Mouse (Mus musculus) lung, embryonic 16.5 days (tissue): ENCODE results near the gene Mff. TPM values are rescaled to one million over a fixed set of nuclear protein-coding genes. Genes with fewer than 3 reads are reported as not detected.

Experiments
- ATAC-seq: fragments of 200-750 bp; cut with Nextera tagmentation; 2 replicates; pipeline ENCODE4 v1.8.0; 2017; ENCODE audit warnings: low read depth, mild to moderate bottlenecking, moderate library complexity
- H3K27ac ChIP-seq: fragments of 300-500 bp; sonication (generic); 2 replicates; pipeline ENCODE4 v1.5.1; 2014; ENCODE audit warnings: mild to moderate bottlenecking, control low read depth, low read length
- H3K27me3 ChIP-seq: fragments of 300-500 bp; sonication (generic); 2 replicates; pipeline ENCODE4 v1.6.1; 2014; ENCODE audit warnings: low read depth, low read length, mixed read lengths; ENCODE audit not compliant: control insufficient read depth, insufficient read depth
- H3K36me3 ChIP-seq: fragments of 300-500 bp; sonication (generic); 2 replicates; pipeline ENCODE4 v1.6.1; 2014; ENCODE audit warnings: low read length; ENCODE audit not compliant: control insufficient read depth, insufficient read depth
- H3K4me1 ChIP-seq: fragments of 300-500 bp; sonication (generic); replicated peaks from 2 replicates; pipeline ENCODE4 v1.6.1; 2014; ENCODE audit warnings: low read length, mixed read lengths; ENCODE audit not compliant: control insufficient read depth, insufficient read depth
- H3K4me2 ChIP-seq: fragments of 300-500 bp; sonication (generic); 2 replicates; pipeline ENCODE4 v1.6.1; 2014; ENCODE audit warnings: low read depth, low read length, control low read depth
- H3K4me3 ChIP-seq: fragments of 300-500 bp; sonication (generic); 2 replicates; pipeline ENCODE4 v1.5.1; 2014; ENCODE audit warnings: mild to moderate bottlenecking, low read length, control low read depth
- H3K9ac ChIP-seq: fragments of 300-500 bp; sonication (generic); 2 replicates; pipeline ENCODE4 v1.6.1; 2014; ENCODE audit warnings: low read length, control low read depth
- H3K9me3 ChIP-seq: fragments of 300-500 bp; sonication (generic); 2 replicates; pipeline ENCODE4 v1.6.1; 2016; ENCODE audit warnings: low read length; ENCODE audit not compliant: control insufficient read depth
- WGBS: fragments of 180-500 bp; shearing (Covaris S2); extraction: QIAGEN DNeasy Blood & Tissue Kit; methylation state at CpG from one replicate; pipeline ENCODE4 v1.1.7; 2014; 5-methylcytosine and 5-hydroxymethylcytosine counted together
- polyA plus RNA-seq: library from polyadenylated mRNA; unstranded; fragments of >200 nt; fragmentation: Nextera tagmentation; extraction: Ambion mirVana; gene quantifications from 2 replicates; pipeline ENCODE4 v1.2.1, GENCODE M21; 2015

Mff gene
- polyA plus RNA-seq, 1 experiment from 2014 or later = 200 TPM

DNA sequence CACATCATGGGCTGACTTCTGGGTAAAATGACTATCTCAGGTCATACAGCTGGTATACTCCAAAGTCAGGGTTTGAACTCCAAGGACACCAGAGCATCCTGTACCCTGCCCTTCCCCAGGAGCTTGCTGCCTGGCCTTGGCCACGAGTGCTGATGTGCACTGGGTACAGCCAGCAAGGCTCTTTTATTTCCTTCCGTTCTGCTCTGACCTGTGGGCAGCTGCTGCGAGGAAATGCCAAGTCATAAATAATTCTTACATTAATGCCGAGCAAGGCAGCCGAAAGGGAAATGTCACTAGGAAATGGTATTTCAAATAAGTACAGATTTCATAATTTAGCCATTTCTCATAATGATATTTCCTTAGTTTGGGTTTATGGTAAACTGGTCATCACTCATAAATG, 73.6 kb downstream of the Mff start:
- H3K27ac ChIP-seq = no peak overlapping the region
- H3K4me1 ChIP-seq = no peaks in the 10 kb centered on the region
- ATAC-seq = peak; percentile 69
- H3K9ac ChIP-seq = no peak overlapping the region
- no peaks in the 10 kb centered on the region for H3K36me3 ChIP-seq
- no peak overlapping the region for H3K4me2 ChIP-seq
- WGBS = 42% methylated on average over 5 of the region's 5 CpGs
- no peaks in the 10 kb centered on the region for H3K9me3 ChIP-seq
- no peak overlapping the region for H3K4me3 ChIP-seq
- H3K27me3 ChIP-seq = no peaks in the 10 kb centered on the region

DNA sequence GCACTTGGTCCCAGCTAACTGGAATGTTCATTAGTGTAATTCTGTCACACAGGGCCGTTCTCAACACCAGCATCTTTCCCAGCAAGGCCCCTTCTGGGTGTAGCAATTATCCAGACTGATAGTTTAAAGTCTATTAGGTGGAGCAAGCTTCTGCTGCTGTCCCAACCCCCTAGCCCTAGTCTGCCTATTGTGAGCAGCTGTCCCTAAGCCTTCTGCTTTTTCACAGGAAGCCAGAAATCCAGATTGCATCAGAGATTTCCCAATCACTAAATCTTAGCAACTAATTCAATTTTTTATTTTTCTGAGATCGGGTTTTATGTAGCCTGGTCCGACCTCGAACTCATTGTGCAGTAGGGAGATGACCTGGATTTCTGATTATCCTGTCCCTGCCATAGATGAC, 74.2 kb downstream of the Mff start:
- no peaks in the 10 kb centered on the region for H3K27me3 ChIP-seq
- 75% methylated on average over 4 of the region's 4 CpGs for WGBS
- ATAC-seq = no peak

DNA sequence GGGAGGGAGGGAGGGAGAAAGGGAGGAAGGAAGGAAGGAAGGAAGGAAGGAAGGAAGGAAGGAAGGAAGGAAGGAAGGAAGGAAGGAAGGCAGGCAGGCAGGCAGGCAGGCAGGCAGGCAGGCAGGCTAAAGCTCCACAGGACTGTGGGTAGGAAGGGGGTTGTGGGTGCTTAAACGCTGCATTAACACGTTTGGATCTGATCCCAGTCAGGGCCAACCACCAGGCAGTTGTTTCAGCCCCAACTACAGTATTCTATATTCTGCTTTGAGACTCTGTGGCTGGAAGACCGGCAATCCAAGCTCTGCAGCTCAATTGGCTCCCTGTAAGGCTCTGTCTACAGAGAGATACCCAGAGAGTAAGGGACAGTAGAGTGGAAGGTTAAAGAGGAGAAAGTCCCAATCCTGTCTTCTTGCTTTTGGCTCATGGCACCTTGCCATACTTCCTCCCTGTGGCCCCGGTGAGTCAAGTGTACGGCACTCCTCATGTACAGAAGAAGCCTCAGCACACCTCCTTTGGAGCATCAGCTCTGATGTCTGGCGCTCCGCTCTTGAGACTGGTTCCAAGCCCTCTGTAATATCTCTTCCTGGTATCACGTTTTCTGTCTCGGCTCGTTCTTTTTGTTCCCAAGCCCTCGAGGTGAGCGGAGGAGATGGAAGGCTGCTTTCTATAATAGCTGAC, 76.6 kb downstream of the Mff start:
- Histone ChIP-seq H3K27me3 (no peaks in the 10 kb centered on the region), H3K9ac (no peak overlapping the region), H3K4me3 (no peak overlapping the region), H3K27ac (no peak overlapping the region), H3K9me3 (no peaks in the 10 kb centered on the region), H3K36me3 (no peaks in the 10 kb centered on the region), H3K4me1 (no peaks in the 10 kb centered on the region), H3K4me2 (no peak overlapping the region)
- 71% methylated on average over 12 of the region's 12 CpGs for WGBS
- ATAC-seq = no peak

More for the DNA sequence above, 74.2 kb downstream of the Mff start:
- Histone ChIP-seq H3K27ac (no peak overlapping the region), H3K4me1 (no peaks in the 10 kb centered on the region), H3K4me2 (no peak overlapping the region), H3K9me3 (no peaks in the 10 kb centered on the region), H3K9ac (no peak overlapping the region), H3K36me3 (no peaks in the 10 kb centered on the region), H3K4me3 (no peak overlapping the region)

Other genes starting within 250 kb of the Mff start
- gene Col4a4, start 138.0 kb upstream of the Mff start, polyA plus RNA-seq = 11.9 and 13.1 TPM in 2 replicates
- 7.0 and 7.1 TPM in 2 replicates for gene Col4a3, start 138.0 kb upstream of the Mff start, polyA plus RNA-seq
- gene Tm4sf20, start 43.6 kb downstream of the Mff start, polyA plus RNA-seq = not detected in 2 replicates
- gene Gm47791, start 46.4 kb downstream of the Mff start, polyA plus RNA-seq = not detected in 2 replicates
- gene Agfg1, start 114.6 kb downstream of the Mff start, polyA plus RNA-seq = 30.8 and 31.4 TPM in 2 replicates
- not detected in 2 replicates for gene A030005L19Rik, start 188.4 kb downstream of the Mff start, polyA plus RNA-seq
- gene A030014E15Rik, start 200.0 kb downstream of the Mff start, polyA plus RNA-seq = not detected in 2 replicates
- gene Gm6217, start 206.5 kb downstream of the Mff start, polyA plus RNA-seq = not detected in 2 replicates
- gene A030003K21Rik, start 218.5 kb downstream of the Mff start, polyA plus RNA-seq = not detected in 2 replicates
- gene Gm7544, start 231.1 kb downstream of the Mff start, polyA plus RNA-seq = not detected in 2 replicates
- not detected in 2 replicates for gene Gm47955, start 235.4 kb downstream of the Mff start, polyA plus RNA-seq